Mouse (Mus musculus) olfactory bulb, adult 2 months (tissue): Measurements from ENCODE around the gene Adam17. TPM values are rescaled to one million over a fixed set of nuclear protein-coding genes. Genes with fewer than 3 reads are reported as not detected.

Experiments
- H3K27ac ChIP-seq: fragments of 200-500 bp; 2 replicates; pipeline ENCODE4 v1.5.1; 2012; ENCODE audit warnings: low read depth, low read length; ENCODE audit not compliant: insufficient read depth
- H3K4me1 ChIP-seq: fragments of 200-500 bp; 2 replicates; pipeline ENCODE4 v1.6.1; 2012; ENCODE audit warnings: low read length; ENCODE audit not compliant: control insufficient read depth, insufficient read depth
- H3K4me3 ChIP-seq: fragments of 200-500 bp; 2 replicates; pipeline ENCODE4 v1.5.1; 2012; ENCODE audit warnings: mild to moderate bottlenecking, low read depth, low read length, moderate library complexity; ENCODE audit not compliant: insufficient read depth
- CTCF ChIP-seq: fragments of 200-500 bp; IDR thresholded peaks from 2 replicates; pipeline ENCODE4 v1.5.1; 2012; ENCODE audit warnings: low read depth, mild to moderate bottlenecking, low read length, moderate library complexity; ENCODE audit not compliant: insufficient read depth
- POLR2A ChIP-seq: fragments of 200-500 bp; IDR thresholded peaks from 2 replicates; pipeline ENCODE4 v1.6.1; 2012; ENCODE audit warnings: mild to moderate bottlenecking, low read depth, low read length, moderate library complexity; ENCODE audit not compliant: insufficient read depth
- WGBS: fragments of 180-500 bp; shearing (Covaris S2); methylation state at CpG from one replicate; pipeline ENCODE4 v1.1.7; 2018; 5-methylcytosine and 5-hydroxymethylcytosine counted together
- polyA plus RNA-seq: library from polyadenylated mRNA; stranded (reverse); fragments of >200 nt; gene quantifications from 2 replicates; pipeline ENCODE4 v1.2.4, GENCODE M21; 2012; ENCODE audit warnings: low replicate concordance; ENCODE audit not compliant: missing spikeins, insufficient read depth, insufficient read length

Gene Adam17
- polyA plus RNA-seq, 1 experiment, result not detected

DNA sequence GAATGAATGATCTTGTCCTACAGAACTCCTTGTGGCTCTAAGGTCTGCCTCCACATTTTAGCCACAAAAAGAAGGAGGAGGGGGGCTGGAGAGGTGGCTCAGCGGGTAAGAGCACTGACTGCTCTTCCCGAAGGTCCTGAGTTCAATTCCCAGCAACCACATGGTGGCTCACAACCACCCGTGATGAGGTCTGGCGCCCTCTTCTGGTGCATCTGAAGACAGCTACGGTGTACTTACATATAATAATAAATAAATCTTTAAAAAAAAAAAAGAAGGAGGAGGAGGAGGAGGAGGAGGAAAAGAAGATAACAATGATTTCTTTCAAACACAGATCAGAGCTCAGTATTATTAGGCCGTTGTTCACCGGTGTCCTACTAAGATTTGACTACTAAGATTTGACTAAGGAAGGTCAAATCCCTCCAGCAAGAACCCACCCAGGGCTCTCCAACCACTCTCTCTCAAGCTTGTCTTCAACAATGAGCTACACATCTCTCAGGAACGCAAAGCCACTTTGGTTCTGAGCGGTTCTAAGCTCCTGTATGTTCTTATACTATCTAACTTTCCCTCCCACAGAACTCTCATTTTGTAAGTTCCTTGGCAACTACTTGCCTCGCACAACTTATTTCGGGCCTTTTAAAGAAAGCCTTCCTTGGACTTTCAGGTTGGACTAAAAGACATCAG lies 88.5 kb downstream of the Adam17 start, which contains the start of gene Cpsf3:
TSS of gene Cpsf3 (plus strand) at position 631 of the 681 bp plus-strand sequence.
- Histone ChIP-seq H3K27ac (peak within 1 kb of the TSS; percentile 57), H3K4me3 (peak within 1 kb of the TSS; percentile 67), H3K4me1 (no peaks in the 10 kb centered on the region; the same call in 1 of the 2 replicates)
- 48% methylated on average over 11 of the region's 11 CpGs for WGBS
- no peak for TF ChIP-seq CTCF
- no peak for TF ChIP-seq POLR2A

DNA sequence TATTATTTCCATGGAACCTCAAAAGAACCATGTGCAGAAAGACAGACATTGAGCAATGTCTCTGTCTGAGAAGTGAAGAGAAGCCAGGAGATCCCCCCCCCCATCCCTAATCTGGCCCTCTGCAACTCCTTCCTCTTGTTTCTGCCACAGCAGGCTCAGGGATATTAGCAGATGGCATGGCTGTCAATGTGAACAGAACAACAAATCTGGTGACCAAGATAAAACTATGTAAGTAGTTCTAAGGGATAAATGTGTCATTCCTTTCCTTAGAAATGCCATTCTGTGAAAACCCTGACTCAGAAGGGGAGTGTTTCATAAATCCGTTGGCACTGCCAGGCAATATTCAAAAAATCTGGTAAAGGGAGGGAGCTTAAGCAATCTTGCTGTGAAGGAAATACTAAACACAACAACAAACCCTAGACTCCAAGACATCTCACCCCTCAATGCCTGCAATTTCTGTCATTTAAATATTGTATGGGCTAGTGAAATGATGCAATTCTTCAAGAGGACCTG lies 96.0 kb downstream of the Adam17 start:
- H3K27ac ChIP-seq, result no peak overlapping the region
- H3K4me1 ChIP-seq, result no peaks in the 10 kb centered on the region
- 78% methylated on average over 1 of the region's 1 CpGs for WGBS
- no peak for TF ChIP-seq POLR2A
- no peak for TF ChIP-seq CTCF
- H3K4me3 ChIP-seq, result no peak overlapping the region

DNA sequence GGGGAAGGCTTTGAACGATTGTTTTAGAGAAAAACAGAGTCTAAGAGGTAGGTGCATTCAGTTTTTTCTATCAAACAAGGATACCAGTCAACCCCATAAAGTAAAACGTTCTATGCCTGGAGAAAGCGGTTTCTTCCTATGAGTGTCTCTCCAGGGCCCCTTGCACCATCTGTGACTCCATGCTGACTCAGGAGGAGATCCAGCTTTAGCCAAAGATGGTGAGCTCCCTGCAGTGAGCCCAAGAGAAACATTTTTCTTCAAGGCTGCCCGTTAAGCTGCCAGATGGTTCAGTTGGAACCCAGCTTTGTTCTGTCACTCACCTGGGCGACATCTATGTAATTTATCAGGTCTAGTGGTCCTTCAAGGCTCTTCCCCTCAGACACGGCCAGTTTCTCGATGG lies 99.0 kb downstream of the Adam17 start:
- Histone ChIP-seq H3K4me1 (no peaks in the 10 kb centered on the region), H3K4me3 (no peak overlapping the region), H3K27ac (no peak overlapping the region)
- TF ChIP-seq CTCF (no peak), POLR2A (no peak)
- WGBS, result 85% methylated on average over 7 of the region's 7 CpGs

Other genes with a start within 250 kb of the Adam17 start
- not detected in 2 replicates for gene Cpsf3, start 88.2 kb downstream of the Adam17 start, polyA plus RNA-seq
- not detected in 2 replicates for gene Itgb1bp1, start 87.3 kb downstream of the Adam17 start, polyA plus RNA-seq
- not detected in 2 replicates for gene Iah1, start 57.2 kb downstream of the Adam17 start, polyA plus RNA-seq
- gene Ywhaq, start 44.0 kb upstream of the Adam17 start, polyA plus RNA-seq, result 292 TPM in 1 of 2 replicates, not detected in the other